Mouse (Mus musculus): ENCODE data around the gene Hdhd5. TPM values are rescaled to one million over a fixed set of nuclear protein-coding genes. Genes with fewer than 3 reads are reported as not detected.

Gene Hdhd5
- total and polyA plus RNA-seq, 3 experiments: 17.8 to 19.9 TPM; not detected in 1

DNA sequence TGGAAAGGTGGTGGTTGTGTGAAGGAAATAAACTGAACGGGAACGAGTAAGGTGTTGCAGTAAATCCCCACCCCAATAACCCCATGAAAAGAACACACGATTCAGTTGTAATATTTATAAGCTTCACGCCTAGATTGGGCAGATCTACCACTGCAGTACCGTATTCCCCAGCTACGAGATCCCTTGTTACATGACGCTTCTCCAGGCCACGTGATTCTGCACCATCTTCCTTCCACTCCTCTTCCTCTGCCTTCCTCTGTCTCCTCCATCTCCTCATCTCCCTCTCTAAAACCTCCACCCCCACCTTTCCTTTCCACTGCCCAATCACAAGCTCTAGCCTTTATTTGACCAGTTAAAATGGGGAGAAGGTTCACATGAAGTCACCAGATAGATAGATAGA, 25.5 kb upstream of the Hdhd5 start:
- Histone ChIP-seq H3K27me3 (ENCODE audit: control insufficient read depth in 1 of 2, insufficient read depth in 2 of 2, low read length in 2 of 2) (no peaks in the 10 kb centered on the region), H3K79me2 (ENCODE audit: control insufficient read depth, insufficient read depth, low read length, poor library complexity) (no peaks in the 10 kb centered on the region), H3K4me3 (ENCODE audit: control insufficient read depth in 1 of 2, insufficient read depth in 1 of 2, low read depth in 2 of 2, low read length in 2 of 2) (peak overlapping the region; percentile 0 to 41; a peak in 2 of 4 replicates), H3K36me3 (ENCODE audit: control insufficient read depth in 1 of 2, insufficient read depth in 2 of 2, low read length in 2 of 2) (peaks cover 0 to 22% of the 10 kb centered on the region in 2 experiments; a peak in 2 of 4 replicates), H3K27ac (ENCODE audit: control insufficient read depth, low read depth, low read length) (peak overlapping the region; percentile 94), H3K4me1 (ENCODE audit: control insufficient read depth in 1 of 2, insufficient read depth in 2 of 2, low read length in 2 of 2) (peaks cover 11 to 21% of the 10 kb centered on the region in 2 experiments; a peak in 3 of 4 replicates), H3K9ac (ENCODE audit: control insufficient read depth, low read depth, low read length, poor library complexity, severe bottlenecking) (peak overlapping the region; percentile 51), H3K9me3 (replicated peaks; ENCODE audit: insufficient read depth, low read length) (no peaks in the 10 kb centered on the region)
- DNase-seq (ENCODE audit: low read depth, low spot score): no peak
- no peak for TF ChIP-seq RAD21 (IDR thresholded peaks at IDR 0.05; ENCODE audit: low read depth, low read length)
- TF ChIP-seq USF2 (IDR thresholded peaks at IDR 0.05; ENCODE audit: borderline replicate concordance in 1 of 2, insufficient read depth in 1 of 2, low read depth in 1 of 2, low read length in 2 of 2): peak in 1 of 2 experiments; percentile 42; a peak in 1 of 4 replicates
- 0 out of 2 replicates have a peak, but pooled peaks have one; percentile 48 for TF ChIP-seq GATA1 (IDR thresholded peaks at IDR 0.05; ENCODE audit: low read depth, low read length)
- no peak for TF ChIP-seq EP300 (IDR thresholded peaks at IDR 0.05; ENCODE audit: low read depth in 1 of 2, low read length in 2 of 2)
- TF ChIP-seq UBTF (IDR thresholded peaks at IDR 0.05; ENCODE audit: borderline replicate concordance, insufficient read depth, low read depth, low read length): no peak
- peak; percentile 88 for TF ChIP-seq USF1 (IDR thresholded peaks at IDR 0.05; ENCODE audit: low read depth, low read length)
- TF ChIP-seq MYC (IDR thresholded peaks at IDR 0.05; ENCODE audit: low read depth, low read length): no peak
- TF ChIP-seq MAX (IDR thresholded peaks at IDR 0.05; ENCODE audit: low read length): peak; percentile 72; the same call in 1 of the 2 replicates

DNA sequence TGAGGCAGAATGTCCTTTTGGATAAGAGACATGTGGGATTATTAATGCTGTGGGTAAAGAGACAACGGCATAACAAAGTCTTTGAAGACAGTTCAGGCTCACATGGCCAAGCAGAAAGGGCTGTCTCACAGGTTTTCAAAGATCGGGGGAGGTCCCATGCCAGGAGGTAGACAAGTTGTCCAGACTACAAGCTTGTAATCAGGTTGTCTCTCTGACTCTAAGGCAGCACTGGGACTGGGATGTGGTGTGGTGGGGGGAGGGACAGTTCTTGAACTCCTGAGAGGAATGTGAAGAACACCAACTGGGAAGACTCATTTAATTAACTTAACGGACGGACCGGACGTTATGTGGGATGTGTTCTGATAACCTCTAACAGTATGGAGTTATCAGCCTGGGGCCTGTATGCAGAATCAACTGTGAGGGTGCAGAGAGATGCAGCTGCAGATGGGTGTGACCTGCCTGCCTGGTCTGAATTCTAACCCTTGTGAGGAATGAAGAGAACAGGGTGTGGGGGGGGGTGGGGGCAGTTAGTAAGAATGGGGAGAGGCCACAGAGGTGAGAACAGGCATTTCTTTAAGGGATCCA, 25.0 kb upstream of the Hdhd5 start:
- TF ChIP-seq NELFE (IDR thresholded peaks at IDR 0.05; ENCODE audit: low read depth, low read length) (peak; percentile 6; the same call in 1 of the 2 replicates), RCOR1 (IDR thresholded peaks at IDR 0.05; ENCODE audit: low read depth, low read length) (peak; percentile 69), KAT2A (conservative IDR thresholded peaks at IDR 0.05; ENCODE audit: low read depth, low read length) (no peak), ZNF384 (IDR thresholded peaks at IDR 0.05; ENCODE audit: low read depth, low read length) (peak; percentile 52), POLR2A (IDR thresholded peaks at IDR 0.05; ENCODE audit: control insufficient read depth in 1 of 2, insufficient read depth in 1 of 2, low read depth in 1 of 2, low read length in 2 of 2, poor library complexity in 1 of 2) (peak; percentile 31 to 38; a peak in 1 of 4 replicates), BHLHE40 (IDR thresholded peaks at IDR 0.05; ENCODE audit: borderline replicate concordance, low read depth, low read length) (peak; percentile 59; the same call in 1 of the 2 replicates), GATA1 (IDR thresholded peaks at IDR 0.05; ENCODE audit: low read depth, low read length) (peak; percentile 95), EP300 (IDR thresholded peaks at IDR 0.05; ENCODE audit: low read depth in 1 of 2, low read length in 2 of 2) (peak; percentile 98 to 99), MYB (IDR thresholded peaks at IDR 0.05; ENCODE audit: low read depth, low read length) (peak; percentile 100), TCF12 (IDR thresholded peaks at IDR 0.05; ENCODE audit: low read depth, low read length) (peak; percentile 99), CHD2 (IDR thresholded peaks at IDR 0.05; ENCODE audit: low read length) (0 out of 2 replicates have a peak, but pooled peaks have one; percentile 61), ETS1 (IDR thresholded peaks at IDR 0.05; ENCODE audit: low read depth, low read length) (peak; percentile 94), TBP (IDR thresholded peaks at IDR 0.05; ENCODE audit: low read depth, low read length) (peak; percentile 56; the same call in 1 of the 2 replicates), SIN3A (IDR thresholded peaks at IDR 0.05; ENCODE audit: low read length) (peak; percentile 86), E2F4 (IDR thresholded peaks at IDR 0.05; ENCODE audit: borderline replicate concordance, low read depth, low read length) (no peak), MAFK (IDR thresholded peaks at IDR 0.05; ENCODE audit: borderline replicate concordance, low read depth, low read length) (no peak; the same call in 1 of the 2 replicates), TAL1 (IDR thresholded peaks at IDR 0.05; ENCODE audit: low read length) (peak; percentile 67), POLR2AphosphoS2 (IDR thresholded peaks at IDR 0.05; ENCODE audit: low read length) (no peak)
- Histone ChIP-seq H3K79me2 (ENCODE audit: control insufficient read depth, insufficient read depth, low read length, poor library complexity) (no peaks in the 10 kb centered on the region), H3K4me1 (ENCODE audit: control insufficient read depth in 1 of 2, insufficient read depth in 2 of 2, low read length in 2 of 2) (peaks cover 11 to 21% of the 10 kb centered on the region in 2 experiments; a peak in 3 of 4 replicates), H3K27ac (ENCODE audit: control insufficient read depth, low read depth, low read length) (peak overlapping the region; percentile 94), H3K36me3 (ENCODE audit: control insufficient read depth in 1 of 2, insufficient read depth in 2 of 2, low read length in 2 of 2) (peaks cover 0 to 22% of the 10 kb centered on the region in 2 experiments; a peak in 2 of 4 replicates), H3K27me3 (ENCODE audit: control insufficient read depth in 1 of 2, insufficient read depth in 2 of 2, low read length in 2 of 2) (no peaks in the 10 kb centered on the region), H3K9ac (ENCODE audit: control insufficient read depth, low read depth, low read length, poor library complexity, severe bottlenecking) (peak overlapping the region; percentile 58), H3K9me3 (replicated peaks; ENCODE audit: insufficient read depth, low read length) (no peaks in the 10 kb centered on the region), H3K4me3 (ENCODE audit: control insufficient read depth in 1 of 2, insufficient read depth in 1 of 2, low read depth in 2 of 2, low read length in 2 of 2) (peak overlapping the region; percentile 31 to 41)
- peak; percentile 91 for DNase-seq (ENCODE audit: low read depth, low spot score)
